Mouse (Mus musculus): ENCODE measurements around the gene Clec5a. TPM values are rescaled to one million over a fixed set of nuclear protein-coding genes. Genes with fewer than 3 reads are reported as not detected.
"Not testable (repeated sequence)": the region's sequence is repeated elsewhere in the genome, so short reads cannot be mapped to it uniquely, and the experiment has no call there.

The Clec5a gene
- polyA plus RNA-seq (2015; fragmentation: Nextera tagmentation; extraction: Ambion mirVana), result 1.8 and 2.1 TPM in 2 replicates

DNA sequence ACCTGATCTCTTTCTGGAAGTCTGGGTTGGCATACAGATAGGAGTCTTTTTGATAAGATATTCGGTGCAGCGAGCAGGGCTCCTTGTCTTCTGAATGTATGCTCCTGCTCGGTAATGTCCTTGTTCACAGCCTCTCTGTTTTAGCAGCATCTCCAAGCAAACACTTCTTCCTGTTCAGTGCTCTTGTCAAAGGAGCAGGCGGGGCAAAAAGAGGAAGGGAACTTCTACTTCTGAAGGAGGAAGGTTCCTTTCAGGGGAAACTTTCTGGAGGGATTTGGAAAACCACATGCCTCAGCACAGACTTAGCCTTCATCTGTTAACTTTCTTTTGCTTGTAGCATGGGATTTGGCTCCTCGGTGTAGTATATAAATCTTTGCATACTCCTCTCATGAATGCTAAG is at the start of gene Clec5a:
Gene Clec5a (minus strand): TSS at position 177 of the 400 bp plus-strand sequence.
- H3K4me3 ChIP-seq, result no peak within 1 kb of the TSS
- no peaks in the 10 kb centered on the region for H3K4me1 ChIP-seq
- no peaks in the 10 kb centered on the region for H3K27me3 ChIP-seq
- H3K27ac ChIP-seq, result no peak within 1 kb of the TSS
- no peak within 1 kb of the TSS for H3K4me2 ChIP-seq
- no peaks in the 10 kb centered on the region for H3K9me3 ChIP-seq
- H3K36me3 ChIP-seq, result no peaks in the 10 kb centered on the region
- ATAC-seq (ENCODE audit: insufficient number of reproducible peaks, low FRiP score, low TSS enrichment, low read depth), result no peak
- WGBS, result 79% methylated on average over 5 of the region's 5 CpGs
- no peak within 1 kb of the TSS for H3K9ac ChIP-seq

DNA sequence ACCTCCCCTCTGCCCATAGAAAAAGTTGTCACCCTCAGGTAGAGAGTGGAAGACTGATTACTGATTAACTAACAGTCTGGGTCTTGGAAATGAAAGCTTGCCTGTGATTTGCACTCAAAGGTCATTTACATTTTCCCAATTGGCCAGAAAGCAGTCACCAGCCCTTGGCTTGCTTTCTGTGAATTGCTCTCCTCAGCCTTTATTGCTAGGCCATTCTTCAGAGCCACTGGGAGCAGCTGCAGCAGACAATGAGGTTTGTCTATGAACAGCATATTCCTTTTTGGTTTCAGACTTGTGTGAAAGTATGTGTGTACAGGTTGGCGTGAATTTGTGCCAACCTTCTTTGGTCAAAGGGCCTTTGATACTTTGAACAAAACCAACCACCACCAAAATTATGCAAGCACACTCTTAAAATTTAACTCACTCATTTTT is 49.0 kb upstream of the Clec5a start:
- Histone ChIP-seq H3K4me1 (no peaks in the 10 kb centered on the region), H3K36me3 (no peaks in the 10 kb centered on the region), H3K27me3 (no peaks in the 10 kb centered on the region), H3K4me3 (no peak overlapping the region), H3K9me3 (no peaks in the 10 kb centered on the region), H3K4me2 (no peak overlapping the region), H3K27ac (no peak overlapping the region), H3K9ac (no peak overlapping the region)
- WGBS, result 71% methylated on average over 1 of the region's 1 CpGs
- ATAC-seq (ENCODE audit: insufficient number of reproducible peaks, low FRiP score, low TSS enrichment, low read depth), result no peak

GRCm38 (mm10) chr6:40628406-40629000 is 42.9 kb upstream of the Clec5a start, which contains the start of gene Mgam:
Mgam (plus strand) TSS chr6:40628831.
- H3K9me3 ChIP-seq, result no peaks in the 10 kb centered on the region

GRCm38 (mm10) chr6:40626111-40626510 is 40.5 kb upstream of the Clec5a start:
- no peak for ATAC-seq (ENCODE audit: insufficient number of reproducible peaks, low FRiP score, low TSS enrichment, low read depth)
- no peaks in the 10 kb centered on the region for H3K27me3 ChIP-seq
- 52% methylated on average over 1 of the region's 1 CpGs for WGBS

More at GRCm38 (mm10) chr6:40628406-40629000, 42.9 kb upstream of the Clec5a start, which contains the start of gene Mgam:
- H3K27me3 ChIP-seq, result no peaks in the 10 kb centered on the region
- no peak within 1 kb of the TSS for H3K4me3 ChIP-seq
- H3K27ac ChIP-seq, result no peak within 1 kb of the TSS
- no peaks in the 10 kb centered on the region for H3K36me3 ChIP-seq
- no peak within 1 kb of the TSS for H3K4me2 ChIP-seq
- no peak for ATAC-seq (ENCODE audit: insufficient number of reproducible peaks, low FRiP score, low TSS enrichment, low read depth)
- H3K4me1 ChIP-seq, result no peaks in the 10 kb centered on the region
- no peak within 1 kb of the TSS for H3K9ac ChIP-seq
- WGBS, result 80% methylated on average over 8 of the region's 8 CpGs

GRCm38 (mm10) chr6:40617965-40618364 is 32.3 kb upstream of the Clec5a start:
- no peaks in the 10 kb centered on the region for H3K4me1 ChIP-seq
- H3K4me3 ChIP-seq, result no peak overlapping the region
- H3K27me3 ChIP-seq, result no peaks in the 10 kb centered on the region
- H3K9me3 ChIP-seq, result no peaks in the 10 kb centered on the region
- H3K9ac ChIP-seq, result no peak overlapping the region
- WGBS, result 17% methylated on average over 2 of the region's 2 CpGs
- H3K27ac ChIP-seq, result no peak overlapping the region
- no peak overlapping the region for H3K4me2 ChIP-seq
- H3K36me3 ChIP-seq, result no peaks in the 10 kb centered on the region
- ATAC-seq (ENCODE audit: insufficient number of reproducible peaks, low FRiP score, low TSS enrichment, low read depth), result no peak

More at GRCm38 (mm10) chr6:40626111-40626510, 40.5 kb upstream of the Clec5a start:
- Histone ChIP-seq H3K9ac (no peak overlapping the region), H3K27ac (no peak overlapping the region), H3K4me1 (no peaks in the 10 kb centered on the region), H3K4me3 (no peak overlapping the region), H3K9me3 (no peaks in the 10 kb centered on the region), H3K4me2 (no peak overlapping the region), H3K36me3 (no peaks in the 10 kb centered on the region)

DNA sequence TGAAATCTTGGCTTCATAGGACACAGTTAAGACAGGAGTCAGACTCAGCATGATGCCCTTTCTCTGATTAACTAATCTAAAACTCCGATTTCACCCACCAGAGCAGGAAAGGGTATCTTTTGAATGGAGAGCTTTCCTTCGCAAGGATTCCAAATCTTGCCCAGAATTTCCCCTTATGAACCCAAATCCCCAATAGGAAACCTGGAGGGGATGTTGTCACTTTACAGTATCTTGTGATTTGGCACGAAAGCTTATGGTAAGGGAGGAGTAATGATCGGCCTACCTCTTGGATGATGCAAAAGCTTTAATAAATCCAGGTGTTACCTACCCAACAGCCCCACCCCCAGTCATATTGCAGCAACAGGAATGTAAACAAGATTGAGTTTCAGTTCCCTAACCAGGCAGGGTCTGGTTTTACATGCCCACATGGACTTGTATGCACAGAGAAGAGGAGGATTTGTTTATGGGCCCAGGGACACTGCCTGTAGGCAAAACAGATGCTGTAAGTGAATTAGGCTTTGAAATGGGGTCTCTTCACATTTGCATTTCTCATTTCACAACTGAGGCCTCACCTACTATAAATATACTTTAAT is 27.7 kb upstream of the Clec5a start, which contains the start of gene Tas2r138:
Gene Tas2r138 (minus strand): TSS at position 51 of the 593 bp plus-strand sequence.
- 79% methylated on average over 4 of the region's 4 CpGs for WGBS
- no peak within 1 kb of the TSS for H3K4me2 ChIP-seq
- ATAC-seq (ENCODE audit: insufficient number of reproducible peaks, low FRiP score, low TSS enrichment, low read depth), result no peak
- H3K9ac ChIP-seq, result no peak within 1 kb of the TSS
- H3K27me3 ChIP-seq, result no peaks in the 10 kb centered on the region
- no peaks in the 10 kb centered on the region for H3K9me3 ChIP-seq
- H3K4me3 ChIP-seq, result no peak within 1 kb of the TSS
- no peak within 1 kb of the TSS for H3K27ac ChIP-seq
- no peaks in the 10 kb centered on the region for H3K4me1 ChIP-seq
- no peaks in the 10 kb centered on the region for H3K36me3 ChIP-seq

DNA sequence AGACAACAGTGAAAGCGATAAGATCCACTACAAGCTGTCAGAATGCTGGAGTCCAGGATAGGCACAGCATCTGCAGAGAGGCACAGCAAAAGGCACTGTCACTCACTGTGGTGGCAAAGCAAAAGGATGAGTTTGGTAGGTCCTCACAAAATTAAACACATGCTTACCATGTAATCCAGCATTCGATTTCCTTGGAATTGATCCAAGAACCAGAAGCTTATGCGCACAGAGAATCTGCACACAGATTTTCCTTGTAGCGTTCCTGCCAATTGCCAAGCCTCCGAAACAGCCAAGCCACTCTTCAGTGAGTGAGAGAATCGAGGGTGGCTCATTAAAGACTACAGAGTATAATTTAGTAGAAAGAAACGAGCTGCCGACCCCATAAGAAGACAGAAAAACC is 24.6 kb upstream of the Clec5a start:
- no peak overlapping the region for H3K9ac ChIP-seq
- H3K4me3 ChIP-seq, result no peak overlapping the region
- no peaks in the 10 kb centered on the region for H3K4me1 ChIP-seq
- no peak overlapping the region for H3K27ac ChIP-seq
- H3K36me3 ChIP-seq, result no peaks in the 10 kb centered on the region
- H3K9me3 ChIP-seq, result no peaks in the 10 kb centered on the region
- 59% methylated on average over 8 of the region's 8 CpGs for WGBS
- H3K27me3 ChIP-seq, result no peaks in the 10 kb centered on the region
- ATAC-seq (ENCODE audit: insufficient number of reproducible peaks, low FRiP score, low TSS enrichment, low read depth), result no peak
- no peak overlapping the region for H3K4me2 ChIP-seq

DNA sequence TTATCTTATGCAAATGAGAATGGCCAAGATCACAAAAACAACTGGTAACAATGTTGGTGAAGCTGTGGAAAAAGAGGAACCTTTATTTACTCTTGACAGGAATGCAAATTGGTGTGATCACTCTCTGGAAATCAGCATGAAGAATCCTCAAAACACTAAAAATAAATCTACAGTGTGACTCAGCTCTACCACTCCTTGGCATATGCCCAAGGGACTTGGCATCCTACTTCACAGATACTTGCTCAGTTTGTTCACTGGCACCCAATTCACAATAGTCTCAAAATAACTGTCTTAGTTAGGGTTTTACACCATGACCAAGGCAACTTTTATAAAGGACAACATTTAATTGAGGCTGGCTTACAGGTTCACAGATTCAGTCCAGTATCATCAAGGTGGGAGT is 21.8 kb upstream of the Clec5a start:
- no peaks in the 10 kb centered on the region for H3K27me3 ChIP-seq
- no peak for ATAC-seq (ENCODE audit: insufficient number of reproducible peaks, low FRiP score, low TSS enrichment, low read depth)

GRCm38 (mm10) chr6:40598546-40598945 is 12.9 kb upstream of the Clec5a start:
- not testable (repeated sequence) for ATAC-seq (ENCODE audit: insufficient number of reproducible peaks, low FRiP score, low TSS enrichment, low read depth); H3K9me3 ChIP-seq; H3K4me3 ChIP-seq; H3K27me3 ChIP-seq; H3K36me3 ChIP-seq; H3K4me2 ChIP-seq; H3K9ac ChIP-seq; H3K27ac ChIP-seq; H3K4me1 ChIP-seq
- 27% methylated on average over 4 of the region's 4 CpGs for WGBS

More for the DNA sequence above, 21.8 kb upstream of the Clec5a start:
- Histone ChIP-seq H3K36me3 (no peaks in the 10 kb centered on the region), H3K27ac (no peak overlapping the region), H3K4me1 (no peaks in the 10 kb centered on the region), H3K4me3 (no peak overlapping the region), H3K9ac (no peak overlapping the region), H3K4me2 (no peak overlapping the region), H3K9me3 (no peaks in the 10 kb centered on the region)

DNA sequence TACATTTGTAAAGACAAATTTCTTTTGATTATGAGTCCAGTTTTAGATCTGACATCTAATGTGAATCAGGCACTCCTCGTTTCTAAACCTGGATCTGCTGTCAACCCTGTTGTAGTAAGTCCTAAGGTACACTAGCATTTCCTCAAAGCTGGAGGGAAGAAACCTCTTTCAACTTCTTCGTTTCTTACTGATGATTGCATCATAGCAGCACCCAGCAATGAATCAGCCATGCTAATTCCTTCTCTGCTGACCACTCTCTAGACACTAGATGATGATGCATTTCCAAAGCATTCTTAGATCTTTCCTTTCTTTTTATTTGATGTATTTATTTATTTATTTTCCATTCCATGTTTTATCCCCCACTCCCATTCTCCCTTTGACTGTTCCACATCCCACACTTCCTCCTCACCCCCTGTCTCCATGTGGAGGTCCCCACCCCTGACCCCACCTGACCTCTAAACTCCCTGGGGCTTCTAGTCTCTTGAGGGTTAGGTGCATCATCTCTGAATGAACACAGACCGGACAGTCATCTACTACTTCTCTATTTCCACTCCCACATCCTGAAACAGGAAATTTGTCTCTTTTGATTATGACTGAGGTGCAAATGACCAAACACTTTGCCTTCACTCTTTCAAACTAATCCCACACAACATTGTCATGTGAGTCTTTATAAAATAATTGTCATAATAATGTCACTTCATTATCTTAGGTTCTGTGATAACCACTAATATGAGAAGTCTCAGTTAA is 9.4 kb upstream of the Clec5a start:
- no peak overlapping the region for H3K9ac ChIP-seq
- no peaks in the 10 kb centered on the region for H3K9me3 ChIP-seq
- no peak overlapping the region for H3K4me3 ChIP-seq
- no peaks in the 10 kb centered on the region for H3K36me3 ChIP-seq
- H3K4me2 ChIP-seq, result no peak overlapping the region
- no peak overlapping the region for H3K27ac ChIP-seq
- H3K4me1 ChIP-seq, result no peaks in the 10 kb centered on the region
- H3K27me3 ChIP-seq, result no peaks in the 10 kb centered on the region
- WGBS, result 65% methylated on average over 3 of the region's 3 CpGs
- ATAC-seq (ENCODE audit: insufficient number of reproducible peaks, low FRiP score, low TSS enrichment, low read depth), result no peak

- Histone ChIP-seq H3K36me3 (no peaks in the 10 kb centered on the region), H3K9me3 (no peaks in the 10 kb centered on the region), H3K4me2 (no peak overlapping the region), H3K27me3 (no peaks in the 10 kb centered on the region), H3K27ac (no peak overlapping the region), H3K9ac (no peak overlapping the region), H3K4me1 (no peaks in the 10 kb centered on the region), H3K4me3 (no peak overlapping the region)
- 90% methylated on average over 2 of the region's 2 CpGs for WGBS
- no peak for ATAC-seq (ENCODE audit: insufficient number of reproducible peaks, low FRiP score, low TSS enrichment, low read depth)
These were observed 2.7 kb upstream of the Clec5a start for GRCm38 (mm10) chr6:40588346-40588745.

GRCm38 (mm10) chr6:40584336-40584735 is 1.3 kb downstream of the Clec5a start:
- Histone ChIP-seq H3K4me2 (no peak overlapping the region), H3K27ac (no peak overlapping the region), H3K27me3 (no peaks in the 10 kb centered on the region), H3K36me3 (no peaks in the 10 kb centered on the region), H3K9ac (no peak overlapping the region), H3K4me1 (no peaks in the 10 kb centered on the region), H3K4me3 (no peak overlapping the region), H3K9me3 (no peaks in the 10 kb centered on the region)
- no peak for ATAC-seq (ENCODE audit: insufficient number of reproducible peaks, low FRiP score, low TSS enrichment, low read depth)
- 63% methylated on average over 6 of the region's 6 CpGs for WGBS

Data from limb, embryonic 15.5 days (tissue).